10 mouse cellular contexts compared by ENCODE assay signal in genomic region chr4:11895857-11896825, GRCm38 (mm10).
DNase-seq lines count a peak whose midpoint lies in the region; ATAC-seq and TF ChIP-seq lines count a peak whose summit lies in the region.
"Had no signal": no experiment of that assay in that cellular context is flagged by ENCODE, and none has a peak within 500 bp of the region (broad histone marks: within the 10 kb centered on the region; RNA-seq: fewer than 3 reads in every experiment).

No protein-coding gene starts in this region.

- no peak for ATAC-seq in liver, embryonic 11.5 days (replicated peaks; ENCODE audit: low FRiP score)
- ATAC-seq in heart, embryonic 13.5 days (ENCODE audit: extremely low read depth, insufficient number of reproducible peaks, low FRiP score, low TSS enrichment), result no peak
- ATAC-seq in megakaryocyte progenitor cell, adult 5-6 weeks (replicated peaks; ENCODE audit: poor library complexity), result peak; percentile 68

- H3K9ac ChIP-seq in liver, adult 2 months (ENCODE audit: low read depth, low read length), result no peak overlapping the region
- no peak overlapping the region for H3K9ac ChIP-seq in liver, embryonic 11.5 days (ENCODE audit: low read depth, low read length)
- H3K9ac ChIP-seq in heart, embryonic 13.5 days, result no peak overlapping the region
- H3K9ac ChIP-seq: hindbrain, embryonic 14.5 days had no signal

- no peak overlapping the region for H3K4me3 ChIP-seq in liver, adult 2 months (ENCODE audit: insufficient read depth, low read depth, low read length)
- H3K4me3 ChIP-seq in liver, embryonic 11.5 days (ENCODE audit: low read depth, low read length), result no peak overlapping the region
- H3K4me3 ChIP-seq in heart, embryonic 13.5 days, result no peak overlapping the region
- no peak overlapping the region for H3K4me3 ChIP-seq in forebrain, embryonic 10.5 days

- no peaks in the 10 kb centered on the region for H3K36me3 ChIP-seq in liver, adult 2 months (ENCODE audit: control insufficient read depth, insufficient read depth, low read length)
- no peaks in the 10 kb centered on the region for H3K36me3 ChIP-seq in liver, embryonic 11.5 days (ENCODE audit: control insufficient read depth, insufficient read depth, low read length)
- no peaks in the 10 kb centered on the region for H3K36me3 ChIP-seq in heart, embryonic 13.5 days
- H3K36me3 ChIP-seq in forebrain, embryonic 10.5 days (replicated peaks), result no peaks in the 10 kb centered on the region

- no peaks in the 10 kb centered on the region; the same call in 1 of the 2 replicates for H3K27me3 ChIP-seq in liver, adult 2 months (ENCODE audit: control insufficient read depth, insufficient read depth, low read length)
- no peaks in the 10 kb centered on the region for H3K27me3 ChIP-seq in liver, embryonic 11.5 days (replicated peaks; ENCODE audit: control insufficient read depth, insufficient read depth, low read length)
- no peaks in the 10 kb centered on the region for H3K27me3 ChIP-seq in heart, embryonic 13.5 days (replicated peaks)
- no peaks in the 10 kb centered on the region for H3K27me3 ChIP-seq in forebrain, embryonic 10.5 days (ENCODE audit: poor library complexity, severe bottlenecking)

- no peak for TF ChIP-seq CTCF in liver, adult 2 months (IDR thresholded peaks at IDR 0.05; ENCODE audit: low read depth, low read length)

- H3K79me2 ChIP-seq in liver, adult 2 months (ENCODE audit: control insufficient read depth, insufficient read depth, low read length), result no peaks in the 10 kb centered on the region

- no peak for TF ChIP-seq POLR2A in liver, adult 2 months (IDR thresholded peaks at IDR 0.05; ENCODE audit: extremely low read depth, insufficient read depth, low read length)

- H3K27ac ChIP-seq in liver, adult 2 months (replicated peaks; ENCODE audit: insufficient read depth, low read depth, low read length), result no peak overlapping the region; the same call in 1 of the 2 replicates
- no peak overlapping the region for H3K27ac ChIP-seq in liver, embryonic 11.5 days (ENCODE audit: low read depth, low read length)
- H3K27ac ChIP-seq in heart, embryonic 13.5 days (replicated peaks), result 0 out of 2 replicates have a peak overlapping the region, but pooled peaks have one; percentile 1
- no peak overlapping the region for H3K27ac ChIP-seq in forebrain, embryonic 10.5 days
- H3K27ac ChIP-seq: hindbrain, embryonic 14.5 days had no signal

- H3K4me2 ChIP-seq in liver, embryonic 11.5 days, result no peak overlapping the region
- no peak overlapping the region for H3K4me2 ChIP-seq in heart, embryonic 13.5 days
- H3K4me2 ChIP-seq: hindbrain, embryonic 14.5 days had no signal

- H3K4me1 ChIP-seq in liver, adult 2 months (ENCODE audit: control insufficient read depth, insufficient read depth, low read length), result peaks cover 9% of the 10 kb centered on the region; the same call in 1 of the 2 replicates
- H3K4me1 ChIP-seq in liver, embryonic 11.5 days (replicated peaks; ENCODE audit: control insufficient read depth, insufficient read depth, low read length), result peaks cover 6% of the 10 kb centered on the region
- peaks cover 17% of the 10 kb centered on the region for H3K4me1 ChIP-seq in heart, embryonic 13.5 days
- H3K4me1 ChIP-seq in forebrain, embryonic 10.5 days, result peaks cover 7% of the 10 kb centered on the region

- 27% methylated on average over 6 of the region's 6 CpGs for WGBS in liver, adult 2 months
- WGBS in liver, embryonic 11.5 days, result 64% methylated on average over 6 of the region's 6 CpGs
- WGBS in heart, embryonic 13.5 days, result 62% methylated on average over 6 of the region's 6 CpGs
- WGBS in forebrain, embryonic 10.5 days, result 86% methylated on average over 6 of the region's 6 CpGs

- peak; percentile 88 for DNase-seq in liver, adult 2 months (ENCODE audit: extremely low read depth, low read depth, low spot score)
- no peak for DNase-seq in liver, embryonic 11.5 days (ENCODE audit: low spot score)
- DNase-seq in adrenal gland, adult 2 months, result peak; percentile 92
- DNase-seq in forebrain, embryonic 10.5 days (ENCODE audit: extremely low spot score, low spot score), result no peak
- no peak for DNase-seq in embryo, embryonic 9.5 days (ENCODE audit: extremely low spot score)
- DNase-seq: layer of hippocampus, postnatal 36 days; spleen, adult 18-20 months had no signal

- no peaks in the 10 kb centered on the region for H3K9me3 ChIP-seq in liver, embryonic 11.5 days (ENCODE audit: control insufficient read depth, low read length)
- no peaks in the 10 kb centered on the region for H3K9me3 ChIP-seq in heart, embryonic 13.5 days
- H3K9me3 ChIP-seq in forebrain, embryonic 10.5 days, result no peaks in the 10 kb centered on the region

Comparison
In these comparisons a context has a peak if more than half of its experiments do, and no peak if none do; other contexts are left out.
1. DNase-seq: peak in liver, adult 2 months (single experiment) and adrenal gland, adult 2 months (single experiment); none in liver, embryonic 11.5 days (single experiment), forebrain, embryonic 10.5 days (single experiment) and embryo, embryonic 9.5 days (single experiment).